Mouse (Mus musculus): ENCODE measurements around the gene Eif3k.
A peak's percentile ranks its signal among the peaks of the same experiment; 100 is the strongest.
"Not testable (repeated sequence)": the region's sequence is repeated elsewhere in the genome, so short reads cannot be mapped to it uniquely, and the experiment has no call there.

Eif3k gene

GRCm38 (mm10) chr7:28985207-28985606, 3.5 kb upstream of the Eif3k start:
- DNase-seq (ENCODE audit: low spot score): no peak

- no peak for DNase-seq (ENCODE audit: low spot score)
Observed at GRCm38 (mm10) chr7:28984452-28984851, 2.8 kb upstream of the Eif3k start.

- DNase-seq (ENCODE audit: low spot score): no peak
Observed at GRCm38 (mm10) chr7:28983849-28984248, 2.2 kb upstream of the Eif3k start.

GRCm38 (mm10) chr7:28983141-28983564, 1.5 kb upstream of the Eif3k start:
- no peak for DNase-seq (ENCODE audit: low spot score)

- no peak for DNase-seq (ENCODE audit: low spot score)
Observed at GRCm38 (mm10) chr7:28982274-28983013, 780 bp upstream of the Eif3k start.

- DNase-seq (ENCODE audit: low spot score): no peak
Observed at GRCm38 (mm10) chr7:28977556-28977955, 4.1 kb downstream of the Eif3k start.

- no peak for DNase-seq (ENCODE audit: low spot score)
Observed at GRCm38 (mm10) chr7:28973025-28973424, 8.6 kb downstream of the Eif3k start.

- DNase-seq (ENCODE audit: low spot score): peak; percentile 57
Observed at GRCm38 (mm10) chr7:28972542-28972985, 9.1 kb downstream of the Eif3k start.

GRCm38 (mm10) chr7:28971770-28972269, 9.8 kb downstream of the Eif3k start:
- DNase-seq (ENCODE audit: low spot score): no peak

- no peak for DNase-seq (ENCODE audit: low spot score)
Observed at GRCm38 (mm10) chr7:28971029-28971428, 10.6 kb downstream of the Eif3k start.

- DNase-seq (ENCODE audit: low spot score): no peak
Observed at GRCm38 (mm10) chr7:28969672-28970394, 11.8 kb downstream of the Eif3k start.

- no peak for DNase-seq (ENCODE audit: low spot score)
Observed at GRCm38 (mm10) chr7:28969271-28969670, 12.4 kb downstream of the Eif3k start.

GRCm38 (mm10) chr7:28968120-28968519, 13.5 kb downstream of the Eif3k start:
- not testable (repeated sequence) for DNase-seq (ENCODE audit: low spot score)

GRCm38 (mm10) chr7:28966751-28967505, 14.7 kb downstream of the Eif3k start:
- DNase-seq (ENCODE audit: low spot score): no peak

GRCm38 (mm10) chr7:28966181-28966580, 15.5 kb downstream of the Eif3k start:
- no peak for DNase-seq (ENCODE audit: low spot score)

GRCm38 (mm10) chr7:28965346-28965840, 16.3 kb downstream of the Eif3k start:
- no peak for DNase-seq (ENCODE audit: low spot score)

- no peak for DNase-seq (ENCODE audit: low spot score)
Observed at GRCm38 (mm10) chr7:28963399-28963923, 18.2 kb downstream of the Eif3k start.

GRCm38 (mm10) chr7:28961927-28962670, 19.6 kb downstream of the Eif3k start, which contains the start of gene Actn4:
Gene Actn4 (minus strand): TSS chr7:28962340.
- peak; percentile 97 for DNase-seq (ENCODE audit: low spot score)

GRCm38 (mm10) chr7:28961584-28961926, 20.1 kb downstream of the Eif3k start:
- DNase-seq (ENCODE audit: low spot score): no peak

- no peak for DNase-seq (ENCODE audit: low spot score)
Observed at GRCm38 (mm10) chr7:28960354-28961046, 21.2 kb downstream of the Eif3k start.
